Mouse (Mus musculus): ENCODE measurements around the gene Tcf23.
"Not testable (repeated sequence)": the region's sequence is repeated elsewhere in the genome, so short reads cannot be mapped to it uniquely, and the experiment has no call there.

Tcf23 gene

GRCm38 (mm10) chr5:30999324-30999723, 30.9 kb downstream of the Tcf23 start:
- DNase-seq (ENCODE audit: low spot score), result no peak

GRCm38 (mm10) chr5:31000122-31000521, 31.7 kb downstream of the Tcf23 start:
- no peak for DNase-seq (ENCODE audit: low spot score)

GRCm38 (mm10) chr5:31000993-31001392, 32.5 kb downstream of the Tcf23 start:
- no peak for DNase-seq (ENCODE audit: low spot score)

GRCm38 (mm10) chr5:31001560-31001959, 33.1 kb downstream of the Tcf23 start:
- no peak for DNase-seq (ENCODE audit: low spot score)

- DNase-seq (ENCODE audit: low spot score), result peak; percentile 87
These were observed 35.7 kb downstream of the Tcf23 start for GRCm38 (mm10) chr5:31004184-31004583.

- no peak for DNase-seq (ENCODE audit: low spot score)
These were observed 44.3 kb downstream of the Tcf23 start for GRCm38 (mm10) chr5:31012737-31013136.

GRCm38 (mm10) chr5:31015913-31016312, 47.5 kb downstream of the Tcf23 start:
- no peak for DNase-seq (ENCODE audit: low spot score)

- not testable (repeated sequence) for DNase-seq (ENCODE audit: low spot score)
These were observed 53.3 kb downstream of the Tcf23 start for GRCm38 (mm10) chr5:31021790-31022189.

- DNase-seq (ENCODE audit: low spot score), result no peak
These were observed 54.2 kb downstream of the Tcf23 start for GRCm38 (mm10) chr5:31022690-31023089.

GRCm38 (mm10) chr5:31023254-31023653, 54.8 kb downstream of the Tcf23 start:
- DNase-seq (ENCODE audit: low spot score), result no peak

GRCm38 (mm10) chr5:31024641-31025040, 56.2 kb downstream of the Tcf23 start:
- no peak for DNase-seq (ENCODE audit: low spot score)
